Mouse (Mus musculus) small intestine, adult 2 months (tissue): Measurements from ENCODE around the gene Gm45837.

Experiments
- CTCF ChIP-seq: fragments of 200-500 bp; IDR thresholded peaks from 2 replicates; pipeline ENCODE4 v1.5.1; 2012; ENCODE audit warnings: low read depth, mild to moderate bottlenecking, control low read depth, inconsistent platforms, low read length, moderate library complexity, mixed read lengths; ENCODE audit not compliant: insufficient replicate concordance, insufficient read length; ENCODE audit errors: extremely low read depth
- POLR2A ChIP-seq: fragments of 200-500 bp; IDR thresholded peaks from 2 replicates; pipeline ENCODE4 v1.6.1; 2012; ENCODE audit warnings: low read depth, mild to moderate bottlenecking, control low read depth, inconsistent platforms, low read length, moderate library complexity

GRCm38 (mm10) chr7:101457801-101458200 is 47.1 kb downstream of the Gm45837 start:
- TF ChIP-seq CTCF: no peak
- TF ChIP-seq POLR2A: no peak
